Mouse (Mus musculus) small intestine, adult 2 months (tissue): ENCODE results near the gene Abhd4. TPM values are rescaled to one million over a fixed set of nuclear protein-coding genes. Genes with fewer than 3 reads are reported as not detected.

Experiments
- H3K27ac ChIP-seq: fragments of 200-500 bp; 2 replicates; pipeline ENCODE4 v1.5.1; 2012; ENCODE audit warnings: low read depth, low read length, control low read depth, inconsistent platforms; ENCODE audit not compliant: insufficient read depth
- H3K27me3 ChIP-seq: fragments of 200-500 bp; 2 replicates; pipeline ENCODE4 v1.6.1; 2012; ENCODE audit warnings: mild to moderate bottlenecking, moderate library complexity, low read length, inconsistent platforms; ENCODE audit not compliant: control insufficient read depth, insufficient read depth
- H3K36me3 ChIP-seq: fragments of 200-500 bp; 2 replicates; pipeline ENCODE4 v1.6.1; 2012; ENCODE audit warnings: mild to moderate bottlenecking, low read length, control low read depth, inconsistent platforms; ENCODE audit not compliant: control insufficient read depth, insufficient read depth
- H3K4me1 ChIP-seq: fragments of 200-500 bp; 2 replicates; pipeline ENCODE4 v1.6.1; 2012; ENCODE audit warnings: low read length, inconsistent platforms, mixed read lengths; ENCODE audit not compliant: control insufficient read depth, insufficient read depth, insufficient read length
- H3K4me3 ChIP-seq: fragments of 200-500 bp; 2 replicates; pipeline ENCODE4 v1.5.1; 2012; ENCODE audit warnings: low read depth, mild to moderate bottlenecking, control low read depth, inconsistent platforms, low read length, moderate library complexity
- CTCF ChIP-seq: fragments of 200-500 bp; IDR thresholded peaks from 2 replicates; pipeline ENCODE4 v1.5.1; 2012; ENCODE audit warnings: low read depth, mild to moderate bottlenecking, control low read depth, inconsistent platforms, low read length, moderate library complexity, mixed read lengths; ENCODE audit not compliant: insufficient replicate concordance, insufficient read length; ENCODE audit errors: extremely low read depth
- POLR2A ChIP-seq: fragments of 200-500 bp; IDR thresholded peaks from 2 replicates; pipeline ENCODE4 v1.6.1; 2012; ENCODE audit warnings: low read depth, mild to moderate bottlenecking, control low read depth, inconsistent platforms, low read length, moderate library complexity
- WGBS: fragments of 180-500 bp; shearing (Covaris S2); methylation state at CpG from one replicate; pipeline ENCODE4 v1.1.7; 2018; 5-methylcytosine and 5-hydroxymethylcytosine counted together
- polyA plus RNA-seq: library from polyadenylated mRNA; depleted of rRNA; stranded (reverse); fragments of >200 nt; gene quantifications from 2 replicates; pipeline ENCODE4 v1.2.3, GENCODE M21; 2012

Gene Abhd4
- polyA plus RNA-seq, 1 experiment: 53.6 TPM

DNA sequence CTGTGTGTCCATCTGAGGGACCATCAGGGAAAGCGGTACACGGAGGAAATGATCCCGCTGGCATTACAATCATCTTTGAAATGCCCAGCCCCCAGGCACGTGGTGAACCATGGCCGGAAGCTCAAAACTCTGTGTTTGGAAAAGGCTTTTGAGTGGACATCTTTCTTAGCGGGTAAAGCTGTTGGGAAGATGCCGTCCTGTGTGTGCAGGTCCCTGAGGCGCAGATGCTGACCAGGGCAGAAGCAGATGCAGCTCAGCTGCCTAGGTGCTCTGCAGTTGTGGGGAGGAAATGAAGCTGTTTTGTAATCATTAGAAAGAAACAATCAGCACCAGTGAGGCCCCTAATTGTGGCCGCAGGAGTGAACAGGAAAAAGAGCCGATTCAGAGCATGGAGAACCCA, 39.1 kb upstream of the Abhd4 start:
- TF ChIP-seq CTCF (no peak), POLR2A (no peak)
- peak overlapping the region; percentile 21 for H3K27ac ChIP-seq
- no peaks in the 10 kb centered on the region for H3K36me3 ChIP-seq

DNA sequence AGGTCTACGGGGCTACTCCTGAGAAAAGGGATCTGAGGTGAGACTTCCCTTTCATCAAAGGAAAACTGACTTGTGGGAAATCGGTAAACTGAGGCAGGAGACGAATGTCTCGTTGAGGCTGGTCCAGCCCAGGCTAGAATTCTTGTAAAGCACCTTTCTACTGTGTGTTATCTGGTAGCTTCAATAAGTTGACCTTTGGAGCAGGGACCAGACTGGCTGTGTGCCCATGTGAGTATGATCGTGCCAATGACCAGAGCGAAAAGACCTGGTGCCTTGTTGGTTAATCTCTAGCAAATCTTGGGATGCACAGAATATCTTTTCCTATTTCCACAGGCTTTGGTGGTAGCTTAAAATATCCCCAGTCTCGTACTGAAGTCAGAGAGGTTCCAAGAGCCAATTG, 37.9 kb upstream of the Abhd4 start:
- Histone ChIP-seq H3K27me3 (no peaks in the 10 kb centered on the region), H3K27ac (no peak overlapping the region), H3K4me1 (peaks cover 10% of the 10 kb centered on the region; the same call in 1 of the 2 replicates), H3K36me3 (no peaks in the 10 kb centered on the region), H3K4me3 (no peak overlapping the region)
- TF ChIP-seq CTCF: no peak
- no peak for TF ChIP-seq POLR2A
- 40% methylated on average over 7 of the region's 7 CpGs for WGBS

More for the DNA sequence above, 39.1 kb upstream of the Abhd4 start:
- WGBS: 87% methylated on average over 10 of the region's 10 CpGs
- Histone ChIP-seq H3K27me3 (no peaks in the 10 kb centered on the region), H3K4me1 (peaks cover 10% of the 10 kb centered on the region; the same call in 1 of the 2 replicates), H3K4me3 (no peak overlapping the region)

- TF ChIP-seq POLR2A: no peak
- TF ChIP-seq CTCF: no peak
- peaks cover 19% of the 10 kb centered on the region; the same call in 1 of the 2 replicates for H3K4me1 ChIP-seq
- H3K27ac ChIP-seq: no peak overlapping the region
- 71% methylated on average over 1 of the region's 1 CpGs for WGBS
- H3K27me3 ChIP-seq: no peaks in the 10 kb centered on the region
- H3K36me3 ChIP-seq: no peaks in the 10 kb centered on the region
- no peak overlapping the region for H3K4me3 ChIP-seq
These were observed 35.8 kb upstream of the Abhd4 start for GRCm38 (mm10) chr14:54218233-54218632.

DNA sequence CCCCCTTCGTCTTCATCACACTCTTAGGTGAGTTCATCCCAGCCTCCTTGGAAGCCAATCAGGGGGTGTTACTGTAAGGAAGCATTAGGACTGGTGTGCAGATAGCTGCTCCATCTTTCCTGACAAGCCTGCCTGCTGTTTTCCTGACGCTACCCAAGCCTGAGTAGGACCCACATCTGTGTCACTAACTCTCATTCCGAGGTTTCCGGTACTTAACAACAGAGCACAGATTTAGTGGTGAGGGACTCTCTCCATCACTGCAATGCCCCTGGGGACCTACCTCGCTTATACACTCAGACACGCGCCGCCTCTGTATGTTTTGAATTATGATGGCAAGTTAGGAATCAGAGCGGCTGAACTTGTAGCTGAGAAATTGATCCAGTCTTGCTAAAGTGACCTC, 35.3 kb upstream of the Abhd4 start:
- Histone ChIP-seq H3K4me1 (peaks cover 19% of the 10 kb centered on the region; the same call in 1 of the 2 replicates), H3K36me3 (no peaks in the 10 kb centered on the region), H3K27me3 (no peaks in the 10 kb centered on the region), H3K4me3 (no peak overlapping the region), H3K27ac (no peak overlapping the region)
- TF ChIP-seq POLR2A (no peak), CTCF (no peak)
- 88% methylated on average over 9 of the region's 9 CpGs for WGBS

DNA sequence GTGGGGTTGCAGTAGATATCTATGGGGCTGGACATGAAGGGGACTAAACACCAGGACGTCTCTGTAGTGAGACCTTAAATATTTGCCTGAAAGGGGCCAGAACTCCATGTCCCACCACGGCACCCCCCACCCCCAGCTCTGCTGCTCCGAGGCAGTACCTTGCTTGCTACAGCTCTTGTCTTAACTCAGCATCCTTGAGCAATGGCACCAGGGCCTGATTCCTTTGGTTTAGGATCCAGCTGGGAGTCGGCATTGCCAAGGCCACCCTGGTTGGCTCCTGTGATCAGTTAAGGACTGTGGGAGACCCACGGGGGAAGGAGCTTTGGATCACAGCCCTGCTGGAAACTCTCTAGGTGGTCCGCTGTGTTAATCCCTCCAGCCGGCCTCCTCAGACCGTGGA, 34.7 kb upstream of the Abhd4 start:
- Histone ChIP-seq H3K36me3 (no peaks in the 10 kb centered on the region), H3K27me3 (no peaks in the 10 kb centered on the region), H3K4me1 (peaks cover 19% of the 10 kb centered on the region; the same call in 1 of the 2 replicates), H3K27ac (no peak overlapping the region), H3K4me3 (no peak overlapping the region)
- WGBS: 80% methylated on average over 8 of the region's 8 CpGs
- TF ChIP-seq POLR2A (no peak), CTCF (no peak)

GRCm38 (mm10) chr14:54219849-54220248, 34.1 kb upstream of the Abhd4 start:
- H3K4me1 ChIP-seq: peaks cover 18% of the 10 kb centered on the region; the same call in 1 of the 2 replicates
- no peaks in the 10 kb centered on the region for H3K36me3 ChIP-seq
- no peak overlapping the region for H3K27ac ChIP-seq
- TF ChIP-seq POLR2A (no peak), CTCF (no peak)
- no peak overlapping the region for H3K4me3 ChIP-seq
- H3K27me3 ChIP-seq: no peaks in the 10 kb centered on the region
- 90% methylated on average over 7 of the region's 7 CpGs for WGBS

GRCm38 (mm10) chr14:54220726-54221494, 33.1 kb upstream of the Abhd4 start:
- Histone ChIP-seq H3K27me3 (no peaks in the 10 kb centered on the region), H3K27ac (peak overlapping the region; percentile 20; the same call in 1 of the 2 replicates), H3K4me1 (peaks cover 13% of the 10 kb centered on the region; the same call in 1 of the 2 replicates), H3K4me3 (no peak overlapping the region), H3K36me3 (no peaks in the 10 kb centered on the region)
- WGBS: 64% methylated on average over 8 of the region's 8 CpGs
- TF ChIP-seq CTCF: no peak
- no peak for TF ChIP-seq POLR2A
